Mouse (Mus musculus): ENCODE measurements around the gene Gins2. TPM values are rescaled to one million over a fixed set of nuclear protein-coding genes. Genes with fewer than 3 reads are reported as not detected.

Gins2 gene
- polyA plus RNA-seq, 1 experiment from 2014 or later, result 23.1 TPM

DNA sequence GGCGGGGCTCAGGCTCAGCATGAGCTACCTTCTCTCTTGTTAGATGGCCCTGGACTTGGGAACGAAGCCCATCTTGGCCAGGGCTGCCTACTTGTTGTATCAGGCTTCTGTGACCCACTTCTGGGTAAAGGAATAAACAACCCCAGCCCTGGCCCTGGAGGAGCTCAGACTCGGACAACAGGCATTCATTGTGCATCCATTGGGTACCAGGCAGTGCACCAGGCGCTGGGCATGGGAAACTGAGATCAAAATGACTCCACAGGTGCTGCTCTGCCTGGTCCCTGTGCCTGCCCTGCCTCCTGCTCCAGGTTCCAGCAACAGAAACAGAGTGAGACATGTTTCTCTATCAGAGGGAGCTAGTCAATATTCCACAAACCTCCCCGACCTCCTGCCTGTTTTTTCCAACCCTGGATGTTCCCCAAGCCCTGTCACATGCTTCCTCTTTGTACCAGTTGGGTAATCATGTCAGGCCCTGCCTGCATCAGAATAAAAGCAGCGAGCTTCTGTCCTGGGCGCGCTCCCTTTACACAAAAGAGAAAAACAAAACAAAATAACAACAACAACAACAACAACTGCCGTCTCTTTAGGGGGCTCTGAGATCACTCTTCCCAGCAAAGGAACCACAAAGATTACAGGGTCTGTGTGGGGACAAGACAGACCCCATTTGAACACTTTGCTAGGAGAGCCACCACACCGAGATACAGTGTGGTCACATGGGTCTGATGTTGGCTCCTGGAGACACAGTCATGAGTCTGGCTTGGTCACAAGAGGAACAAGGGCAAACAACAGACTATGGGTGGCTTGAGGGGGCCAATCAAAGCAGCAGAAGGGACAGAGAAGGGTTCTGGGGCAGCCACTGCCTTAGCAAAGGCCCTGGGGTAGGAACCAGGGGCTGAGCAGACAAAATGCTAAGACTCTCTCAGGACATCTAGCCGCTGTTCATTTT, 30.4 kb upstream of the Gins2 start:
- Histone ChIP-seq H3K9me3 (ENCODE audit: control insufficient read depth) (no peaks in the 10 kb centered on the region), H3K4me1 (replicated peaks; ENCODE audit: control insufficient read depth, insufficient read depth, low read length) (no peaks in the 10 kb centered on the region), H3K36me3 (ENCODE audit: control insufficient read depth, insufficient read depth) (no peaks in the 10 kb centered on the region), H3K27me3 (replicated peaks; ENCODE audit: control insufficient read depth, insufficient read depth, low read length) (no peaks in the 10 kb centered on the region), H3K4me2 (replicated peaks; ENCODE audit: low read depth) (no peak overlapping the region), H3K4me3 (ENCODE audit: low read depth, low read length) (no peak overlapping the region), H3K9ac (ENCODE audit: low read depth, low read length) (no peak overlapping the region), H3K27ac (ENCODE audit: low read depth, low read length) (no peak overlapping the region)
- TF ChIP-seq CTCF (IDR thresholded peaks at IDR 0.05; ENCODE audit: low read depth), result no peak
- 74% methylated on average over 11 of the region's 11 CpGs for WGBS
- no peak for ATAC-seq

- H3K27ac ChIP-seq (ENCODE audit: low read depth, low read length), result no peak overlapping the region
- H3K9me3 ChIP-seq (ENCODE audit: control insufficient read depth), result no peaks in the 10 kb centered on the region
- H3K4me3 ChIP-seq (ENCODE audit: low read depth, low read length), result no peak overlapping the region
- no peaks in the 10 kb centered on the region for H3K27me3 ChIP-seq (replicated peaks; ENCODE audit: control insufficient read depth, insufficient read depth, low read length)
- ATAC-seq, result peak; percentile 51; the same call in 1 of the 2 replicates
- no peaks in the 10 kb centered on the region for H3K36me3 ChIP-seq (ENCODE audit: control insufficient read depth, insufficient read depth)
- H3K4me2 ChIP-seq (replicated peaks; ENCODE audit: low read depth), result no peak overlapping the region
- no peaks in the 10 kb centered on the region for H3K4me1 ChIP-seq (replicated peaks; ENCODE audit: control insufficient read depth, insufficient read depth, low read length)
- 3% methylated on average over 6 of the region's 6 CpGs for WGBS
- H3K9ac ChIP-seq (ENCODE audit: low read depth, low read length), result no peak overlapping the region
- TF ChIP-seq CTCF (IDR thresholded peaks at IDR 0.05; ENCODE audit: low read depth), result peak; percentile 92
Observed at GRCm38 (mm10) chr8:120618110-120618509, 29.0 kb upstream of the Gins2 start.

GRCm38 (mm10) chr8:120616663-120617626, 27.8 kb upstream of the Gins2 start:
- no peak overlapping the region for H3K4me2 ChIP-seq (replicated peaks; ENCODE audit: low read depth)
- H3K9me3 ChIP-seq (ENCODE audit: control insufficient read depth), result no peaks in the 10 kb centered on the region
- no peak for TF ChIP-seq CTCF (IDR thresholded peaks at IDR 0.05; ENCODE audit: low read depth)
- H3K36me3 ChIP-seq (ENCODE audit: control insufficient read depth, insufficient read depth), result no peaks in the 10 kb centered on the region
- H3K4me3 ChIP-seq (ENCODE audit: low read depth, low read length), result no peak overlapping the region
- no peak overlapping the region for H3K27ac ChIP-seq (ENCODE audit: low read depth, low read length)
- no peak for ATAC-seq
- 57% methylated on average over 7 of the region's 8 CpGs for WGBS
- H3K9ac ChIP-seq (ENCODE audit: low read depth, low read length), result no peak overlapping the region
- H3K27me3 ChIP-seq (replicated peaks; ENCODE audit: control insufficient read depth, insufficient read depth, low read length), result no peaks in the 10 kb centered on the region
- no peaks in the 10 kb centered on the region for H3K4me1 ChIP-seq (replicated peaks; ENCODE audit: control insufficient read depth, insufficient read depth, low read length)

DNA sequence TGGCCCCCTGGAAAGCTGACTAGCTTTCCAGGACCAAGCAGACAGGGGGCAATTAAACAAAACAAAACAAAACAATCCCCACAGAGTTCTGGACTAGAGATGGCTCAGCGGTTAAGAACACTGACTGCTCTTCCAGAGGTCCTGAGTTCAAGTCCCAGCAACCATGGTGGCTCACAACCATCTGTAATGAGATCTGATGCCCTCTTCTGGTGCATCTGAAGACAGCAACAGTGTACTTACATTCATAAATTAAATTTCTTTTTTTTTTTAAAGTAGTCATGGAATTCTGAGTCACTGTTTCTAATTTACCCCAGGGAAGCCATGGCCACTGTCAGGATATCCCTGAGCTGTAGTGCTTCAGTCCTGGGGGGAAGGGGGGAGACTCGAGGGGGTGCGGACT, 25.4 kb upstream of the Gins2 start:
- Histone ChIP-seq H3K9ac (ENCODE audit: low read depth, low read length) (no peak overlapping the region), H3K4me1 (replicated peaks; ENCODE audit: control insufficient read depth, insufficient read depth, low read length) (no peaks in the 10 kb centered on the region), H3K27ac (ENCODE audit: low read depth, low read length) (no peak overlapping the region), H3K4me3 (ENCODE audit: low read depth, low read length) (no peak overlapping the region), H3K4me2 (replicated peaks; ENCODE audit: low read depth) (no peak overlapping the region), H3K36me3 (ENCODE audit: control insufficient read depth, insufficient read depth) (no peaks in the 10 kb centered on the region), H3K9me3 (ENCODE audit: control insufficient read depth) (no peaks in the 10 kb centered on the region), H3K27me3 (replicated peaks; ENCODE audit: control insufficient read depth, insufficient read depth, low read length) (no peaks in the 10 kb centered on the region)
- TF ChIP-seq CTCF (IDR thresholded peaks at IDR 0.05; ENCODE audit: low read depth), result 0 out of 2 replicates have a peak, but pooled peaks have one; percentile 16
- WGBS, result 92% methylated on average over 3 of the region's 3 CpGs
- no peak for ATAC-seq

- Histone ChIP-seq H3K9me3 (ENCODE audit: control insufficient read depth) (no peaks in the 10 kb centered on the region), H3K27ac (ENCODE audit: low read depth, low read length) (no peak overlapping the region), H3K9ac (ENCODE audit: low read depth, low read length) (no peak overlapping the region), H3K36me3 (ENCODE audit: control insufficient read depth, insufficient read depth) (no peaks in the 10 kb centered on the region), H3K4me3 (ENCODE audit: low read depth, low read length) (no peak overlapping the region), H3K27me3 (replicated peaks; ENCODE audit: control insufficient read depth, insufficient read depth, low read length) (no peaks in the 10 kb centered on the region), H3K4me1 (replicated peaks; ENCODE audit: control insufficient read depth, insufficient read depth, low read length) (no peaks in the 10 kb centered on the region), H3K4me2 (replicated peaks; ENCODE audit: low read depth) (no peak overlapping the region)
- no peak for TF ChIP-seq CTCF (IDR thresholded peaks at IDR 0.05; ENCODE audit: low read depth)
- 81% methylated on average over 6 of the region's 6 CpGs for WGBS
- ATAC-seq, result no peak
Observed at GRCm38 (mm10) chr8:120610824-120611223, 21.7 kb upstream of the Gins2 start.

GRCm38 (mm10) chr8:120607885-120608284, 18.8 kb upstream of the Gins2 start:
- 10% methylated on average over 7 of the region's 7 CpGs for WGBS
- ATAC-seq, result no peak
- peak overlapping the region; percentile 21 for H3K4me2 ChIP-seq (replicated peaks; ENCODE audit: low read depth)
- H3K9ac ChIP-seq (ENCODE audit: low read depth, low read length), result no peak overlapping the region
- no peak overlapping the region for H3K27ac ChIP-seq (ENCODE audit: low read depth, low read length)
- no peaks in the 10 kb centered on the region for H3K36me3 ChIP-seq (ENCODE audit: control insufficient read depth, insufficient read depth)
- TF ChIP-seq CTCF (IDR thresholded peaks at IDR 0.05; ENCODE audit: low read depth), result peak; percentile 91
- no peaks in the 10 kb centered on the region for H3K4me1 ChIP-seq (replicated peaks; ENCODE audit: control insufficient read depth, insufficient read depth, low read length)
- no peaks in the 10 kb centered on the region for H3K9me3 ChIP-seq (ENCODE audit: control insufficient read depth)
- H3K4me3 ChIP-seq (ENCODE audit: low read depth, low read length), result no peak overlapping the region
- no peaks in the 10 kb centered on the region for H3K27me3 ChIP-seq (replicated peaks; ENCODE audit: control insufficient read depth, insufficient read depth, low read length)

All from intestine, postnatal 0 days (tissue).